ENCODE assay signal across 16 mouse cellular contexts in the genomic region with DNA sequence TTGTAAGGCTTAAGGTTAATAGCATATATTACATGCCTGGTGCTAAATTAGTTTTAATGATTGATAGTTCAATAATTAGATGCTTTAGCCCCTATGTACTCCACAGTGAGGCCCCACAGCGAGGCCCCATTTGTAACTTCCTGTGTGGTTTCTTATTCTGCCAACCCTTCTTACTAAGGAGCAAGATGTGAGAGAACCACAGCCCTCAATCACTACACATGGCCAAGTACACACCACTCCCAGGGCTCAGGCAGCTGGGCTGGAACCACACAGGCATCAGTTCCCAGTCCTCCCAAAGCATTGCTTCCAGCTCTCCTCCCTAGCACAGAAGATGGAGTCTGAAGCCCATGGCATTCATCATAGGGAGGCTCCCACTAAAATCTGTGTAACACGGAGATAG. TPM values are rescaled to one million over a fixed set of nuclear protein-coding genes. Genes with fewer than 3 reads are reported as not detected.
DNase-seq lines count a peak whose midpoint lies in the region; ATAC-seq and TF ChIP-seq lines count a peak whose summit lies in the region.
"Had no signal": no experiment of that assay in that cellular context is flagged by ENCODE, and none has a peak within 500 bp of the region (broad histone marks: within the 10 kb centered on the region; RNA-seq: fewer than 3 reads in every experiment).

No protein-coding gene starts in this region.

- TF ChIP-seq RAD21 in CH12.LX (IDR thresholded peaks at IDR 0.05; ENCODE audit: low read depth, low read length), result no peak

- H3K4me3 ChIP-seq in CH12.LX (replicated peaks in 1 of 3; ENCODE audit: low read depth in 2 of 3, low read length in 2 of 3, poor library complexity in 1 of 3), result no peak overlapping the region
- no peak overlapping the region for H3K4me3 ChIP-seq in kidney, embryonic 15.5 days (replicated peaks)
- H3K4me3 ChIP-seq in heart, embryonic 10.5 days, result no peak overlapping the region
- H3K4me3 ChIP-seq: embryonic facial prominence, embryonic 15.5 days; hindbrain, embryonic 12.5 days; left cerebral cortex, adult 2 months; neural tube, embryonic 12.5 days had no signal

- WGBS in kidney, embryonic 15.5 days, result 81% methylated on average over 2 of the region's 2 CpGs
- 82% methylated on average over 2 of the region's 2 CpGs for WGBS in heart, embryonic 10.5 days

- in situ Hi-C loops in CH12.LX (cut with MboI; ENCODE audit: low pct_ligation_motif_present, low pct_unique_long_range_greater_than_20kb, low sequenced_read_pairs), result no loop called here

- H3K79me2 ChIP-seq in CH12.LX (replicated peaks; ENCODE audit: control insufficient read depth, extremely low read depth, insufficient read depth, poor library complexity, severe bottlenecking), result peaks cover 9% of the 10 kb centered on the region

- TF ChIP-seq POLR2A in CH12.LX (IDR thresholded peaks at IDR 0.05; ENCODE audit: low read depth, low read length), result no peak

- dilution Hi-C loops in CH12.LX (cut with MboI; ENCODE audit: extremely low pct_ligation_motif_present, extremely low pct_unique_long_range_greater_than_20kb, low sequenced_read_pairs), result no loop called here

- H3K27ac ChIP-seq in CH12.LX (ENCODE audit: insufficient read depth, low read depth), result peak overlapping the region; percentile 44
- no peak overlapping the region for H3K27ac ChIP-seq in kidney, embryonic 15.5 days
- no peak overlapping the region for H3K27ac ChIP-seq in heart, embryonic 10.5 days
- H3K27ac ChIP-seq: embryonic facial prominence, embryonic 15.5 days; hindbrain, embryonic 12.5 days; left cerebral cortex, adult 2 months; neural tube, embryonic 12.5 days had no signal

- H3K4me1 ChIP-seq in CH12.LX (ENCODE audit: control insufficient read depth in 1 of 2, insufficient read depth in 2 of 2), result peaks cover 15 to 57% of the 10 kb centered on the region in 2 experiments
- no peaks in the 10 kb centered on the region for H3K4me1 ChIP-seq in kidney, embryonic 15.5 days
- no peaks in the 10 kb centered on the region for H3K4me1 ChIP-seq in heart, embryonic 10.5 days
- H3K4me1 ChIP-seq: embryonic facial prominence, embryonic 15.5 days; hindbrain, embryonic 12.5 days; neural tube, embryonic 12.5 days had no signal

- ATAC-seq in megakaryocyte, adult 5-6 weeks (ENCODE audit: poor library complexity, severe bottlenecking), result peak; percentile 45
- ATAC-seq in kidney, embryonic 15.5 days (replicated peaks; ENCODE audit: low FRiP score), result no peak
- ATAC-seq: forebrain, embryonic 16.5 days had no signal

- H3K9ac ChIP-seq in CH12.LX (ENCODE audit: insufficient read depth, low read depth), result no peak overlapping the region
- H3K9ac ChIP-seq in kidney, embryonic 15.5 days, result no peak overlapping the region
- H3K9ac ChIP-seq: embryonic facial prominence, embryonic 15.5 days; hindbrain, embryonic 12.5 days; neural tube, embryonic 12.5 days had no signal

- H3K9me3 ChIP-seq in CH12.LX (replicated peaks; ENCODE audit: low read length), result peaks cover 2% of the 10 kb centered on the region
- no peaks in the 10 kb centered on the region for H3K9me3 ChIP-seq in kidney, embryonic 15.5 days (replicated peaks)
- H3K9me3 ChIP-seq in heart, embryonic 10.5 days, result no peaks in the 10 kb centered on the region
- H3K9me3 ChIP-seq: embryonic facial prominence, embryonic 15.5 days; hindbrain, embryonic 12.5 days; neural tube, embryonic 12.5 days had no signal

- peak; percentile 37 to 47 for DNase-seq in B cell, adult 2 months
- peak; percentile 34 for DNase-seq in CH12.LX (ENCODE audit: extremely low read depth)
- DNase-seq in thymus, adult 18-20 months, result peak; percentile 35 to 65
- no peak for DNase-seq in heart, embryonic 10.5 days (ENCODE audit: low spot score)
- no peak for DNase-seq in testis, postnatal 14 days (ENCODE audit: low spot score)
- DNase-seq: adrenal gland, postnatal 36 days; cerebellum, adult 9-10 months; kidney, postnatal 14 days; liver had no signal

- H3K36me3 ChIP-seq in CH12.LX (replicated peaks in 1 of 2; ENCODE audit: control insufficient read depth in 1 of 2, insufficient read depth in 1 of 2, low read length in 1 of 2), result peaks cover 4 to 50% of the 10 kb centered on the region in 2 experiments
- H3K36me3 ChIP-seq in kidney, embryonic 15.5 days, result no peaks in the 10 kb centered on the region
- H3K36me3 ChIP-seq in heart, embryonic 10.5 days, result no peaks in the 10 kb centered on the region
- H3K36me3 ChIP-seq: embryonic facial prominence, embryonic 15.5 days; hindbrain, embryonic 12.5 days; neural tube, embryonic 12.5 days had no signal

- TF ChIP-seq CTCF in CH12.LX (conservative IDR thresholded peaks at IDR 0.05 in 1 of 2, IDR thresholded peaks at IDR 0.05 in 1 of 2; ENCODE audit: low read depth in 2 of 2, low read length in 2 of 2), result no peak

- peak; percentile 47; the same call in 1 of the 2 replicates for TF ChIP-seq EP300 in CH12.LX (IDR thresholded peaks at IDR 0.05; ENCODE audit: low read length)

- no peaks in the 10 kb centered on the region for H3K27me3 ChIP-seq in CH12.LX (replicated peaks)
- no peaks in the 10 kb centered on the region for H3K27me3 ChIP-seq in kidney, embryonic 15.5 days
- no peaks in the 10 kb centered on the region for H3K27me3 ChIP-seq in heart, embryonic 10.5 days (ENCODE audit: insufficient read depth, poor library complexity, severe bottlenecking)
- H3K27me3 ChIP-seq: embryonic facial prominence, embryonic 15.5 days; hindbrain, embryonic 12.5 days; neural tube, embryonic 12.5 days had no signal

- no peak overlapping the region; the same call in 1 of the 2 replicates for H3K4me2 ChIP-seq in CH12.LX (ENCODE audit: insufficient read depth, low read depth, poor library complexity, severe bottlenecking)
- no peak overlapping the region for H3K4me2 ChIP-seq in kidney, embryonic 15.5 days
- H3K4me2 ChIP-seq: embryonic facial prominence, embryonic 15.5 days; hindbrain, embryonic 12.5 days; neural tube, embryonic 12.5 days had no signal

TF ChIP-seq in CH12.LX, 34 proteins besides CTCF, POLR2A, EP300 and RAD21:
- no peak for TF ChIP-seq GABPA (IDR thresholded peaks at IDR 0.05; ENCODE audit: insufficient replicate concordance, low read depth, low read length)
- TF ChIP-seq MEF2A (IDR thresholded peaks at IDR 0.05; ENCODE audit: borderline replicate concordance, low read depth, low read length), result no peak
- no peak for TF ChIP-seq RCOR1 (conservative IDR thresholded peaks at IDR 0.05; ENCODE audit: low read depth, low read length)
- 0 out of 2 replicates have a peak, but pooled peaks have one; percentile 12 for TF ChIP-seq TCF12 (IDR thresholded peaks at IDR 0.05; ENCODE audit: low read depth, low read length)
- TF ChIP-seq POLR2AphosphoS2 (IDR thresholded peaks at IDR 0.05; ENCODE audit: low read depth, low read length), result no peak
- TF ChIP-seq MYC (IDR thresholded peaks at IDR 0.05; ENCODE audit: low read depth, low read length), result peak; percentile 29; the same call in 1 of the 2 replicates
- TF ChIP-seq KAT2A (IDR thresholded peaks at IDR 0.05; ENCODE audit: insufficient replicate concordance, low read length), result no peak
- TF ChIP-seq IRF4 (IDR thresholded peaks at IDR 0.05; ENCODE audit: low read depth, low read length), result no peak
- TF ChIP-seq MAX (IDR thresholded peaks at IDR 0.05; ENCODE audit: low read length), result peak; percentile 15; the same call in 1 of the 2 replicates
- TF ChIP-seq ELF1 (IDR thresholded peaks at IDR 0.05; ENCODE audit: low read depth, low read length), result no peak

RNA-seq across cellular contexts. Expression of a gene that starts 31.7 kb away (rescaled TPM):
- total RNA-seq in CH12.LX (2012; rRNA removed) (4.0 and 5.6 TPM in 2 replicates), CH12.LX (2014; rRNA removed) (2.7 and 3.5 TPM in 2 replicates)
- 51.4 and 59.9 TPM in 2 replicates for polyA plus RNA-seq in CH12.LX (2012; ENCODE audit: insufficient read length, low read depth)
- 194 and 206 TPM in 2 replicates for total RNA-seq in megakaryocyte, adult 5-6 weeks (2015)
- total RNA-seq in megakaryocyte, adult 5-6 weeks (2017), result 27.6 and 49.7 TPM in 2 replicates
- 2.4 and 2.5 TPM in 2 replicates for polyA plus RNA-seq in kidney, embryonic 15.5 days (2015; fragmentation: Nextera tagmentation; extraction: Ambion mirVana)
- 0.77 and 0.89 TPM in 2 replicates for polyA plus RNA-seq in heart, embryonic 10.5 days (2016; fragmentation: Nextera tagmentation; extraction: Ambion mirVana)

Comparison
In these comparisons a context has a peak if more than half of its experiments do, and no peak if none do; other contexts are left out.
1. DNase-seq: peak in B cell, adult 2 months (2 of 2), CH12.LX (single experiment) and thymus, adult 18-20 months (2 of 2); none in heart, embryonic 10.5 days (single experiment) and testis, postnatal 14 days (single experiment).
2. RNA of a gene that starts 31.7 kb away (polyA plus RNA-seq): 51.4 to 59.9 TPM in CH12.LX; 2.4 to 2.5 TPM in kidney, embryonic 15.5 days and 0.77 to 0.89 TPM in heart, embryonic 10.5 days; every median in the first group is over 10 times any median in the second.